In the genomic region with DNA sequence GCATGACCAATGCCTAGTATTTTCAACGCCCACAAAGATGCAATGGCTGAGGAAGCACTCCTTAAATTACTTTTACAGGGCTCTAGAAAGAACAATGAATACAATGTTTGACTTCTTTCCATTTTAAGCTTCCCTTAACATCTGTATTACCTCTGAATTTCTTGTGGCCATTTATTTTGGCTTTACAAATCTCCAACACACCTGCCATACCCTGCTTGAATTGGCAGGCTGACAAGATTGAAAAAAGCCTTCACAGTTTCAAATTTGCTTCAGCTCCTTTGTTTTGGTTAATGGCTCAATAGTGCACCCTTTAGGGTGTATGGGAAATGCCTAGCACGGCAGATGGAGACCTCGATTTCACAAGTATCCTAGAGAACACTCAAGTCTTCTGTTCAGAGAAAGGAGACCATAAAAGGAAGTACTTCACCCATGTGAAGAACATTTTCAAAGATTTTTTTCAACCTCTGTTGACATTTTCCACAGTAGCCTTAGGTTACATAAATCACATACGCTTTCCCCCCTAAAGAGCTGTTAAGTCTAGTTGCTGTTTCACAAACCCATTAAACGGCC, we compare ENCODE assay signal across 18 mouse cellular contexts. TPM values are rescaled to one million over a fixed set of nuclear protein-coding genes. Genes with fewer than 3 reads are reported as not detected.
DNase-seq lines count a peak whose midpoint lies in the region; ATAC-seq and TF ChIP-seq lines count a peak whose summit lies in the region.
"Had no signal": no experiment of that assay in that cellular context is flagged by ENCODE, and none has a peak within 500 bp of the region (broad histone marks: within the 10 kb centered on the region; RNA-seq: fewer than 3 reads in every experiment).

No protein-coding gene starts in this region.

- H3K9me3 ChIP-seq in kidney, postnatal 0 days (replicated peaks; ENCODE audit: low read length), result no peaks in the 10 kb centered on the region
- H3K9me3 ChIP-seq in lung, embryonic 14.5 days (ENCODE audit: low read depth, low read length), result no peaks in the 10 kb centered on the region
- H3K9me3 ChIP-seq: embryonic facial prominence, embryonic 13.5 days; forebrain, embryonic 13.5 days; megakaryocyte, embryonic 14.5 days had no signal

- peak; percentile 17; the same call in 1 of the 2 replicates for TF ChIP-seq CTCF in kidney, postnatal 0 days (IDR thresholded peaks at IDR 0.05; ENCODE audit: low read depth)
- no peak for TF ChIP-seq CTCF in lung, embryonic 14.5 days (IDR thresholded peaks at IDR 0.05; ENCODE audit: low read depth)

- peak; percentile 13 for DNase-seq in kidney, postnatal 0 days (ENCODE audit: low spot score)
- no peak for DNase-seq in kidney, adult 9 months
- peak; percentile 66 for DNase-seq in lung, embryonic 14.5 days
- DNase-seq in ovary, postnatal 36 days (ENCODE audit: low spot score), result no peak
- no peak for DNase-seq in embryo, embryonic 9.5 days (ENCODE audit: extremely low spot score)
- DNase-seq: adrenal gland, postnatal 36 days; cerebellum, postnatal 36 days; heart, postnatal 4 days; retina, postnatal 1 day had no signal

- H3K27me3 ChIP-seq in kidney, postnatal 0 days (ENCODE audit: insufficient read depth, low read length), result no peaks in the 10 kb centered on the region
- no peaks in the 10 kb centered on the region for H3K27me3 ChIP-seq in lung, embryonic 14.5 days (ENCODE audit: insufficient read depth, low read length)
- H3K27me3 ChIP-seq: forebrain, embryonic 13.5 days had no signal

- H3K36me3 ChIP-seq in kidney, postnatal 0 days (ENCODE audit: insufficient read depth, low read length), result no peaks in the 10 kb centered on the region
- H3K36me3 ChIP-seq in lung, embryonic 14.5 days (ENCODE audit: insufficient read depth), result no peaks in the 10 kb centered on the region
- H3K36me3 ChIP-seq: embryonic facial prominence, embryonic 13.5 days had no signal

- no peaks in the 10 kb centered on the region for H3K4me1 ChIP-seq in kidney, postnatal 0 days (replicated peaks; ENCODE audit: insufficient read depth, low read length)
- H3K4me1 ChIP-seq in lung, embryonic 14.5 days (ENCODE audit: insufficient read depth), result no peaks in the 10 kb centered on the region
- H3K4me1 ChIP-seq: forebrain, embryonic 13.5 days had no signal

- no peak overlapping the region for H3K4me3 ChIP-seq in kidney, postnatal 0 days (replicated peaks; ENCODE audit: low read depth, low read length)
- no peak overlapping the region for H3K4me3 ChIP-seq in lung, embryonic 14.5 days (ENCODE audit: low read depth, low read length)
- H3K4me3 ChIP-seq: embryonic facial prominence, embryonic 13.5 days; forebrain, embryonic 13.5 days; megakaryocyte, embryonic 14.5 days had no signal

- 60% methylated on average over 5 of the region's 5 CpGs for WGBS in kidney, postnatal 0 days
- 45% methylated on average over 5 of the region's 5 CpGs for WGBS in lung, embryonic 14.5 days

- no peak for ATAC-seq in kidney, postnatal 0 days (replicated peaks; ENCODE audit: low FRiP score, low read depth)
- ATAC-seq in common myeloid progenitor, adult 5-6 weeks (replicated peaks; ENCODE audit: low read depth, poor library complexity, severe bottlenecking), result peak; percentile 45; the same call in 1 of the 2 replicates
- ATAC-seq in lung, embryonic 14.5 days (ENCODE audit: insufficient read depth), result peak; percentile 49; the same call in 1 of the 2 replicates
- peak; percentile 85 for ATAC-seq in megakaryocyte progenitor cell, adult 5-6 weeks (replicated peaks; ENCODE audit: poor library complexity)
- no peak for ATAC-seq in erythroblast, adult 5-6 weeks (replicated peaks; ENCODE audit: low FRiP score, poor library complexity, severe bottlenecking)
- ATAC-seq: forebrain, embryonic 13.5 days had no signal

- H3K27ac ChIP-seq in kidney, postnatal 0 days, result no peak overlapping the region
- no peak overlapping the region for H3K27ac ChIP-seq in lung, embryonic 14.5 days (ENCODE audit: low read depth)
- H3K27ac ChIP-seq: embryonic facial prominence, embryonic 13.5 days; forebrain, embryonic 13.5 days had no signal

- H3K4me2 ChIP-seq in kidney, postnatal 0 days (ENCODE audit: low read length), result no peak overlapping the region
- no peak overlapping the region for H3K4me2 ChIP-seq in lung, embryonic 14.5 days
- H3K4me2 ChIP-seq: embryonic facial prominence, embryonic 13.5 days; forebrain, embryonic 13.5 days; heart, embryonic 11.5 days; liver, embryonic 11.5 days had no signal

- H3K9ac ChIP-seq in kidney, postnatal 0 days (ENCODE audit: low read depth, low read length), result no peak overlapping the region
- H3K9ac ChIP-seq in lung, embryonic 14.5 days, result no peak overlapping the region
- H3K9ac ChIP-seq: embryonic facial prominence, embryonic 13.5 days; forebrain, embryonic 13.5 days had no signal

RNA-seq across cellular contexts. Expression of a gene that starts 36.8 kb away (rescaled TPM):
- 4.9 TPM in 2 replicates for polyA plus RNA-seq in kidney, postnatal 0 days (2015; fragmentation: Nextera tagmentation; extraction: Ambion mirVana)
- 57.8 and 59.5 TPM in 2 replicates for total RNA-seq in common myeloid progenitor, adult 5-6 weeks (2017)
- 17.8 and 19.1 TPM in 2 replicates for polyA plus RNA-seq in lung, embryonic 14.5 days (2014; fragmentation: Nextera tagmentation; extraction: Ambion mirVana)
- 70.7 and 72.4 TPM in 2 replicates for total RNA-seq in megakaryocyte progenitor cell, adult 5-6 weeks (2015)
- total RNA-seq in megakaryocyte progenitor cell, adult 5-6 weeks (2017), result 39.7 and 49.0 TPM in 2 replicates
- total RNA-seq in erythroblast, adult 5-6 weeks (2015; ENCODE audit: low replicate concordance), result 24.6 and 33.9 TPM in 2 replicates
- total RNA-seq in erythroblast, adult 5-6 weeks (2017; ENCODE audit: low replicate concordance), result 15.1 and 15.2 TPM in 2 replicates
- total RNA-seq: layer of hippocampus, adult 8-10 months had no signal

Comparison
In these comparisons a context has a peak if more than half of its experiments do, and no peak if none do; other contexts are left out.
1. DNase-seq: peak in kidney, postnatal 0 days (single experiment) and lung, embryonic 14.5 days (single experiment); none in kidney, adult 9 months (single experiment), ovary, postnatal 36 days (single experiment) and embryo, embryonic 9.5 days (single experiment).
2. ATAC-seq: peak in common myeloid progenitor, adult 5-6 weeks (single experiment), lung, embryonic 14.5 days (single experiment) and megakaryocyte progenitor cell, adult 5-6 weeks (single experiment); none in kidney, postnatal 0 days (single experiment) and erythroblast, adult 5-6 weeks (single experiment).